Mouse (Mus musculus): ENCODE results near the gene Smim14.

DNA sequence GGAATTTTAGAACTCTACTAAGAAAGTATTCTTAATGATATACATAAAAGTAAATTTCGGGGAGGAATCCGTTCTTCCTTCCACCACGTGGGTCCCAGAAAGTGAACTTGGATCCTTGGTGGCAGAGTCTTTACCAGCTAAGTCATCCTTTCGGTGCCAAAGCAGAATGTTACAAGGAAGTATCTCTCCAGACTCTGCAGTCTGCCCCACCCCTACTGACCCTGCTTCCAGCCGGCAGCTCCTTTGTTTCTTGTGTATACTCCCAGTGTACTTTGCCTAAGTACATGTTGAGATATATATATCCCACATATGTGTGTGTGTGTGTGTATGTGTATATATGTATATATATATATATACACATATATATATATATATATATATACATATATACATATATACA lies 107.5 kb downstream of the Smim14 start:
- TF ChIP-seq CTCF (IDR thresholded peaks at IDR 0.05): no peak
- no peak for TF ChIP-seq EP300 (IDR thresholded peaks at IDR 0.05)
